7 mouse cellular contexts compared by ENCODE assay signal in the genomic region with DNA sequence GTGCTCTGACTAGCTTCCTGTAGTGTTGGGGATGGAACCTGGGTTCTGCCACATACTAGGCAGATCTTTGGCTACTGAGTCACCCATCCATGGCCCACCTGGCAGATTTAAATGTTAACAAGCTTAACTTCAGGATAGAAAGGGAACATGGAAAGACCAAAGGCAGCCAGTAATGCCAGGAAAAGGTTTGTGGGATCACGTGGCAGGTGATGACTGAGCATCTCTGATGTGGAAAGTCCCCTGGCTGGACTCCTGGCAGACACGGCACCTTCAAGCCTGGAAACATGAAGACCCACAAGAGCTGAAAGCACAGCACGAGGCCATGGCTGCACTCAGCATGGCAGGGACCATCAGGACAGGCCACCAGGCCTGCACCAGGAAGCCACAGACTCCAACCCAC.
"Had no signal": no experiment of that assay in that cellular context is flagged by ENCODE, and none has a peak within 500 bp of the region (broad histone marks: within the 10 kb centered on the region; RNA-seq: fewer than 3 reads in every experiment).

No protein-coding gene starts in this region.

- DNase-seq: liver, embryonic 13.5 days had no signal

- ATAC-seq: liver, postnatal 0 days had no signal

- H3K4me3 ChIP-seq: limb, embryonic 12.5 days; liver, embryonic 13.5 days; lung, embryonic 15.5 days; midbrain, embryonic 13.5 days; neural tube, embryonic 12.5 days had no signal

- H3K4me2 ChIP-seq: limb, embryonic 12.5 days; liver, embryonic 13.5 days; lung, embryonic 15.5 days; midbrain, embryonic 13.5 days; neural tube, embryonic 12.5 days had no signal

- H3K4me1 ChIP-seq: liver, embryonic 13.5 days had no signal

- H3K36me3 ChIP-seq: limb, embryonic 12.5 days; liver, embryonic 13.5 days; lung, embryonic 15.5 days; midbrain, embryonic 13.5 days; neural tube, embryonic 12.5 days had no signal

- H3K9me3 ChIP-seq: limb, embryonic 12.5 days; liver, embryonic 13.5 days; lung, embryonic 15.5 days; midbrain, embryonic 13.5 days; neural tube, embryonic 12.5 days had no signal

- H3K27ac ChIP-seq: kidney, postnatal 0 days; limb, embryonic 12.5 days; liver, embryonic 13.5 days; lung, embryonic 15.5 days; midbrain, embryonic 13.5 days; neural tube, embryonic 12.5 days had no signal

- H3K27me3 ChIP-seq: limb, embryonic 12.5 days; liver, embryonic 13.5 days; lung, embryonic 15.5 days; midbrain, embryonic 13.5 days; neural tube, embryonic 12.5 days had no signal

- H3K9ac ChIP-seq: limb, embryonic 12.5 days; liver, embryonic 13.5 days; liver, postnatal 0 days; lung, embryonic 15.5 days; midbrain, embryonic 13.5 days; neural tube, embryonic 12.5 days had no signal
